Mouse (Mus musculus) C2C12 (cell line): Measurements from ENCODE around the gene Mrpl40. TPM values are rescaled to one million over a fixed set of nuclear protein-coding genes. Genes with fewer than 3 reads are reported as not detected.
"Not testable (repeated sequence)": the region's sequence is repeated elsewhere in the genome, so short reads cannot be mapped to it uniquely, and the experiment has no call there.

Experiments
- H3K27me3 ChIP-seq: one replicate; pipeline ENCODE4 v1.6.1; 2011; ENCODE audit not compliant: control insufficient read depth, insufficient read depth, insufficient read length
- H3K36me3 ChIP-seq: one replicate; pipeline ENCODE4 v1.6.1; 2011; ENCODE audit not compliant: control insufficient read depth, insufficient read depth
- H3K4me3 ChIP-seq: one replicate; pipeline ENCODE4 v1.5.1; 2011; ENCODE audit warnings: mild to moderate bottlenecking, control low read depth; ENCODE audit not compliant: poor library complexity, insufficient read depth, severe bottlenecking
- H3K79me2 ChIP-seq: one replicate; pipeline ENCODE4 v1.6.1; 2011; ENCODE audit not compliant: control insufficient read depth, insufficient read depth
- H3K79me3 ChIP-seq: one replicate; pipeline ENCODE4 v1.6.1; 2011; ENCODE audit warnings: low read depth, control low read depth
- H3ac ChIP-seq: one replicate; pipeline ENCODE3; 2011; ENCODE audit warnings: low read depth; ENCODE audit not compliant: control insufficient read depth, insufficient read length
- CEBPB ChIP-seq: IDR thresholded peaks from one replicate; pipeline ENCODE4 v1.6.1; 2011; ENCODE audit warnings: low read depth, mild to moderate bottlenecking, control low read depth, moderate library complexity
- CTCF ChIP-seq: IDR thresholded peaks from one replicate; pipeline ENCODE4 v1.5.1; 2011; ENCODE audit not compliant: control insufficient read depth, insufficient read depth, insufficient read length
- FOSL1 ChIP-seq: IDR thresholded peaks from one replicate; pipeline ENCODE4 v1.8.0; 2011; ENCODE audit warnings: mild to moderate bottlenecking, low read length; ENCODE audit not compliant: poor library complexity, insufficient read depth, severe bottlenecking
- MAX ChIP-seq: IDR thresholded peaks from one replicate; pipeline ENCODE4 v1.6.1; 2011; ENCODE audit warnings: mild to moderate bottlenecking, control low read depth
- MYOD1 ChIP-seq: IDR thresholded peaks from one replicate; pipeline ENCODE4 v1.6.1; 2011; ENCODE audit warnings: low read depth; ENCODE audit not compliant: control insufficient read depth, insufficient read length
- MYOG ChIP-seq: IDR thresholded peaks from one replicate; pipeline ENCODE4 v1.6.1; 2011; ENCODE audit not compliant: control insufficient read depth, insufficient read length; ENCODE audit errors: extremely low read depth
- USF1 ChIP-seq: IDR thresholded peaks from one replicate; pipeline ENCODE4 v1.6.1; 2011; ENCODE audit warnings: low read depth, mild to moderate bottlenecking, control low read depth, moderate library complexity
- polyA plus RNA-seq: library from polyadenylated mRNA; unstranded; fragments of >200 nt; fragmentation: generic; extraction: Trizol; gene quantifications from one replicate; pipeline ENCODE4 v1.2.1, GENCODE M21; 2012; ENCODE audit warnings: missing spikeins

Mrpl40 gene
- polyA plus RNA-seq, 1 experiment: 62.7 TPM

DNA sequence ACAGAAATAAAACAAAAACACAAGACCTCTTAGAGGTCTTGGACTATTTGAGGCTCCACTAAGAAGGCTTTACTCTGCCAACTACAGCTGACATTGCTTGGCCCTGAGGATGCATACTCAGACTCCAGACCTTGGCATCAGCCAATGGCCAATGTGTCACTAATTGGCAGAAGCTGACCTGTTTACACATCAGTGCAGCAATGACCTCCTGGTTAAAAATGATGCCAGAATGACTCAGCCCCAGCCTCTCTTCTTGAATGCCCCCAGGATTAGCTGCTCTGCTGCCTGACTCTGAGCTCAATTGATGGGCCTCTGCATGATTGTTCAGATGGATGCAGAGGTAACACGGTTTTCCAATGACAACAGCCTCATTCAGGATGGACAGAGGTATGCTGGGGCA is 16.5 kb downstream of the Mrpl40 start:
- Histone ChIP-seq H3K79me2 (no peaks in the 10 kb centered on the region), H3ac (no peak overlapping the region), H3K4me3 (no peak overlapping the region), H3K36me3 (no peaks in the 10 kb centered on the region), H3K79me3 (no peaks in the 10 kb centered on the region), H3K27me3 (no peaks in the 10 kb centered on the region)
- TF ChIP-seq CTCF (no peak), USF1 (no peak), FOSL1 (no peak), MYOG (no peak), MAX (no peak), MYOD1 (no peak), CEBPB (no peak)

DNA sequence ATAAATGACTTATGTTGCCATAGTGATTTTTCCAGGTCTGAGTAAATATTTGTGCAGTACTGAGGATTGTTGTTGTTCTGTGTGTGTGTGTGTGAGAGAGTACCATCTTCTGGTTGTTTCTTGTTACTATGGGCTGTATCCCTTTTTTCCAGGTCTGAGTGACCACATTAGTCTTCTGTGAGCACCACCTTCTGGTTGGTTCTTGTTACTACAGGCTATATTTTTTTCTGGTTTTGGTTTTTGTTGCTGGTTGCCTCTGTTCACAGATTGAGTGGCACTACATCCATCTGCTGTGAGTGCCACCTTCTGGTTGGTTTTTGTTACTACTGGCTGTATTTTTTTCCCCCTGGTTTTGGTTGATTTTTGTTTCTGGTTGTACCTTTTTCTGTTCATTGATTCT is 18.1 kb downstream of the Mrpl40 start:
- H3K36me3 ChIP-seq: no peaks in the 10 kb centered on the region
- TF ChIP-seq CEBPB (no peak), MYOG (no peak), FOSL1 (no peak), MYOD1 (no peak)

GRCm38 (mm10) chr16:18849521-18850190 is 27.0 kb downstream of the Mrpl40 start:
- not testable (repeated sequence) for H3K27me3 ChIP-seq, H3K79me3 ChIP-seq, H3K36me3 ChIP-seq, H3K79me2 ChIP-seq, H3ac ChIP-seq, H3K4me3 ChIP-seq

More for the DNA sequence above, 18.1 kb downstream of the Mrpl40 start:
- Histone ChIP-seq H3K4me3 (no peak overlapping the region), H3K79me2 (no peaks in the 10 kb centered on the region), H3K79me3 (no peaks in the 10 kb centered on the region), H3ac (no peak overlapping the region), H3K27me3 (no peaks in the 10 kb centered on the region)

DNA sequence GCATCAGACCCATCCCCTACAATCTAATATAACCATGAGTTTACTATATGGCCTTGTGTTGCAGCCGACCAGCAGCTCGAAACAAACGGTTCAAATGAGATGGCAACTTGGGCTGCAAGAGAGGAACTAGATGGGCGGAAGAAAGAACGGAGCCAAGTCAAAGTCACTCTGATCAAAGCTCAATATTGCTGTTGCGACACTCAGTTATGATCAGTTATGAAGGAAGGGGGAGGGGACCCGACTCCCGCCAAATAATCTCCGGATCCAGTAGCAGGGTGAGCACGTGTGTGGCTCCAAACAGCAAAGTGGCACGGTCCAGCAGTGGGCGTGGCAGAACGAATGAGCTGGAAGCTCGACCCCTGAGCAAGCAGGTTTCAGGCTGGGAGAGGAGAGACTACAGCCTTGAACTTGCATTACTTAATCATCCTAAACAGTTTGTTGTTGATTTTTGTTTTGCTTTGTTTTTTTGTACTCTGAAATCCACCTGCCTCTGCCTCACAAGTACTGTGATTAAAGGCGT is 30.3 kb downstream of the Mrpl40 start:
- H3K36me3 ChIP-seq: no peaks in the 10 kb centered on the region
- TF ChIP-seq FOSL1: no peak
- TF ChIP-seq CEBPB: no peak
- no peak for TF ChIP-seq CTCF
- TF ChIP-seq MYOG: no peak
- no peak for TF ChIP-seq MAX
- no peak for TF ChIP-seq MYOD1
- TF ChIP-seq USF1: no peak

DNA sequence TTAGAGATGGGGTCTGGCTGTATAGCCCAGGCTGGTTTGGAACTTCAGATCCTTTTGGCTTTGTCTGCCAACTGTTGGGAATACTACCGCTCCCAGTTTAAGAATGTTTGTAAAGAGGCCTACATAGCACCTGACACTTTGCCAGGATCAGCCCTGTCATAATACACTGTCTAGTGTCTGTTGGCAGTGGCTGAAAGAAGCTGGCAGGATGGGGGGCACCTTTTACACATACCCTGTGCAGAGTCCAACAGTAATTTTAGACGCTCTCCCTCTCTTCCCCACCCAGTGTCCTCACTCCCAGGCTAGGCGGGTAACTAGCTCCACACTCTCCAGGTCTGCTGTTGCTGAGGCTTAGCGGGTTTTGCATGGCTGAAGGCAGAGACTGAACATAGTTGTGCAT is 38.3 kb downstream of the Mrpl40 start:
- no peaks in the 10 kb centered on the region for H3K27me3 ChIP-seq
- peaks cover 22% of the 10 kb centered on the region for H3K36me3 ChIP-seq
- TF ChIP-seq CEBPB: no peak
- TF ChIP-seq CTCF: no peak
- no peak for TF ChIP-seq MAX
- no peak for TF ChIP-seq MYOD1
- TF ChIP-seq MYOG: no peak
- no peak for TF ChIP-seq FOSL1

More for the DNA sequence above, 30.3 kb downstream of the Mrpl40 start:
- no peaks in the 10 kb centered on the region for H3K79me2 ChIP-seq
- no peaks in the 10 kb centered on the region for H3K79me3 ChIP-seq
- no peak overlapping the region for H3K4me3 ChIP-seq
- no peaks in the 10 kb centered on the region for H3K27me3 ChIP-seq
- no peak overlapping the region for H3ac ChIP-seq

GRCm38 (mm10) chr16:18836468-18837208 is 40.0 kb downstream of the Mrpl40 start, which contains the start of the genes 2510002D24Rik and Gm28539:
Gene 2510002D24Rik (plus strand): TSS chr16:18836578.
Gene Gm28539 (plus strand): TSS chr16:18836584.
- Histone ChIP-seq H3K4me3 (no peak within 1 kb of the TSS), H3K79me2 (no peaks in the 10 kb centered on the region), H3ac (no peak within 1 kb of the TSS), H3K79me3 (no peaks in the 10 kb centered on the region), H3K36me3 (peaks cover 36% of the 10 kb centered on the region), H3K27me3 (no peaks in the 10 kb centered on the region)
- no peak for TF ChIP-seq FOSL1
- TF ChIP-seq CTCF: no peak
- no peak for TF ChIP-seq MAX
- no peak for TF ChIP-seq CEBPB

More for the DNA sequence above, 38.3 kb downstream of the Mrpl40 start:
- Histone ChIP-seq H3K79me2 (no peaks in the 10 kb centered on the region), H3ac (no peak overlapping the region), H3K79me3 (no peaks in the 10 kb centered on the region), H3K4me3 (no peak overlapping the region)
